In genomic region chr11:49076001-49076757, GRCm38 (mm10) we compare ENCODE assay signal across 8 mouse cellular contexts. TPM values are rescaled to one million over a fixed set of nuclear protein-coding genes. Genes with fewer than 3 reads are reported as not detected.
DNase-seq lines count a peak whose midpoint lies in the region; ATAC-seq and TF ChIP-seq lines count a peak whose summit lies in the region.
"Not testable (repeated sequence)": the region's sequence is repeated elsewhere in the genome, so short reads cannot be mapped to it uniquely, and the experiment has no call there.

TSS of gene Ifi47 (plus strand) at chr11:49076587.

- 0 out of 2 replicates have a peak, but pooled peaks have one; percentile 58 for TF ChIP-seq EP300 in liver, postnatal 0 days (IDR thresholded peaks at IDR 0.05; ENCODE audit: low read depth)
- TF ChIP-seq EP300 in stomach, postnatal 0 days (optimal IDR thresholded peaks at IDR 0.05): not testable (repeated sequence)

- peak; percentile 79 for DNase-seq in Muller cell, postnatal 12 days (ENCODE audit: inconsistent ontology term)
- peak; percentile 30 for DNase-seq in embryonic facial prominence, embryonic 14.5 days (ENCODE audit: low spot score)
- peak; percentile 42 to 73 for DNase-seq in kidney, postnatal 36 days
- not testable (repeated sequence) for DNase-seq in liver, postnatal 0 days; stomach, postnatal 0 days (ENCODE audit: low spot score)

- not testable (repeated sequence) for H3K36me3 ChIP-seq in embryonic facial prominence, embryonic 14.5 days (ENCODE audit: control insufficient read depth, insufficient read depth, low read length); heart, embryonic 14.5 days (ENCODE audit: control insufficient read depth, insufficient read depth, low read length); intestine, postnatal 0 days (ENCODE audit: control insufficient read depth, insufficient read depth); liver, postnatal 0 days (replicated peaks; ENCODE audit: insufficient read depth, low read length); megakaryocyte, embryonic 14.5 days (replicated peaks; ENCODE audit: low read length); stomach, postnatal 0 days (ENCODE audit: control insufficient read depth, insufficient read depth, low read length)

- not testable (repeated sequence) for H3K4me2 ChIP-seq in embryonic facial prominence, embryonic 14.5 days (ENCODE audit: low read depth, low read length); heart, embryonic 14.5 days (ENCODE audit: low read length); intestine, postnatal 0 days (replicated peaks; ENCODE audit: low read depth); stomach, postnatal 0 days (replicated peaks; ENCODE audit: low read depth)
- peak within 1 kb of the TSS; percentile 32; the same call in 1 of the 2 replicates for H3K4me2 ChIP-seq in liver, postnatal 0 days (ENCODE audit: low read depth, low read length)

- not testable (repeated sequence) for H3K4me1 ChIP-seq in embryonic facial prominence, embryonic 14.5 days (ENCODE audit: control insufficient read depth, insufficient read depth, low read length); heart, embryonic 14.5 days (ENCODE audit: control insufficient read depth in 2 of 2, insufficient read depth in 2 of 2, low read length in 2 of 2); intestine, postnatal 0 days (replicated peaks; ENCODE audit: control insufficient read depth, insufficient read depth, low read length); stomach, postnatal 0 days (replicated peaks; ENCODE audit: control insufficient read depth, insufficient read depth)
- peaks cover 25% of the 10 kb centered on the region for H3K4me1 ChIP-seq in liver, postnatal 0 days (ENCODE audit: insufficient read depth)
- peaks cover 57% of the 10 kb centered on the region for H3K4me1 ChIP-seq in megakaryocyte, embryonic 14.5 days

- peak within 1 kb of the TSS; percentile 3; the same call in 1 of the 2 replicates for H3K27ac ChIP-seq in embryonic facial prominence, embryonic 14.5 days (replicated peaks; ENCODE audit: low read depth, low read length)
- H3K27ac ChIP-seq in heart, embryonic 14.5 days (replicated peaks in 1 of 2; ENCODE audit: control insufficient read depth in 1 of 2, insufficient read depth in 1 of 2, low read depth in 2 of 2, low read length in 2 of 2): peak within 1 kb of the TSS; percentile 47 to 70; a peak in 3 of 4 replicates
- H3K27ac ChIP-seq in intestine, postnatal 0 days (ENCODE audit: low read depth, low read length); stomach, postnatal 0 days (replicated peaks): not testable (repeated sequence)
- H3K27ac ChIP-seq in liver, postnatal 0 days (ENCODE audit: low read depth): peak within 1 kb of the TSS; percentile 70

- H3K27me3 ChIP-seq in embryonic facial prominence, embryonic 14.5 days (replicated peaks; ENCODE audit: control insufficient read depth, insufficient read depth, low read length); heart, embryonic 14.5 days (ENCODE audit: control insufficient read depth, insufficient read depth, low read length); intestine, postnatal 0 days (replicated peaks; ENCODE audit: control insufficient read depth, insufficient read depth, low read length); liver, postnatal 0 days (ENCODE audit: insufficient read depth, low read length); megakaryocyte, embryonic 14.5 days (replicated peaks); stomach, postnatal 0 days (ENCODE audit: control insufficient read depth, insufficient read depth, low read length): not testable (repeated sequence)

- WGBS in embryonic facial prominence, embryonic 14.5 days: 58% methylated on average over 6 of the region's 6 CpGs
- 56% methylated on average over 6 of the region's 6 CpGs for WGBS in heart, embryonic 14.5 days
- WGBS in intestine, postnatal 0 days: 54% methylated on average over 6 of the region's 6 CpGs
- 30% methylated on average over 6 of the region's 6 CpGs for WGBS in liver, postnatal 0 days (ENCODE audit: insufficient replicate concordance)
- WGBS in stomach, postnatal 0 days: 59% methylated on average over 6 of the region's 6 CpGs

- H3K9me3 ChIP-seq in embryonic facial prominence, embryonic 14.5 days (ENCODE audit: control insufficient read depth, low read length); heart, embryonic 14.5 days (ENCODE audit: control insufficient read depth, low read length); intestine, postnatal 0 days (ENCODE audit: control insufficient read depth); liver, postnatal 0 days (ENCODE audit: low read length); megakaryocyte, embryonic 14.5 days; stomach, postnatal 0 days (ENCODE audit: control insufficient read depth, low read length): not testable (repeated sequence)

- not testable (repeated sequence) for ATAC-seq in embryonic facial prominence, embryonic 14.5 days (ENCODE audit: low read depth); heart, embryonic 14.5 days (ENCODE audit: insufficient number of reproducible peaks, insufficient read depth, low FRiP score, low read depth); intestine, postnatal 0 days; stomach, postnatal 0 days (ENCODE audit: low FRiP score, low TSS enrichment)
- ATAC-seq in liver, postnatal 0 days: peak; percentile 67

- not testable (repeated sequence) for H3K9ac ChIP-seq in embryonic facial prominence, embryonic 14.5 days (ENCODE audit: low read depth, low read length); heart, embryonic 14.5 days (ENCODE audit: low read length); intestine, postnatal 0 days (ENCODE audit: low read depth, low read length); liver, postnatal 0 days (replicated peaks); stomach, postnatal 0 days (ENCODE audit: low read length)

- not testable (repeated sequence) for H3K4me3 ChIP-seq in embryonic facial prominence, embryonic 14.5 days (ENCODE audit: low read depth, low read length); heart, embryonic 14.5 days (ENCODE audit: control insufficient read depth in 1 of 2, insufficient read depth in 1 of 2, low read depth in 1 of 2, low read length in 2 of 2); intestine, postnatal 0 days (ENCODE audit: low read depth, low read length); liver, postnatal 0 days (ENCODE audit: low read depth, low read length); stomach, postnatal 0 days (ENCODE audit: low read depth, low read length)
- H3K4me3 ChIP-seq in megakaryocyte, embryonic 14.5 days (replicated peaks): peak within 1 kb of the TSS; percentile 91

- TF ChIP-seq CTCF in intestine, postnatal 0 days (IDR thresholded peaks at IDR 0.05; ENCODE audit: low read depth): peak; percentile 26
- peak; percentile 28 for TF ChIP-seq CTCF in liver, postnatal 0 days (IDR thresholded peaks at IDR 0.05; ENCODE audit: low read depth)
- TF ChIP-seq CTCF in stomach, postnatal 0 days (IDR thresholded peaks at IDR 0.05; ENCODE audit: low read depth): 0 out of 2 replicates have a peak, but pooled peaks have one; percentile 9

RNA-seq across cellular contexts. Expression of gene Ifi47, which starts in this region (rescaled TPM):
- polyA plus RNA-seq in embryonic facial prominence, embryonic 14.5 days (2014; fragmentation: Nextera tagmentation; extraction: Ambion mirVana): 1.8 and 2.4 TPM in 2 replicates
- polyA plus RNA-seq in heart, embryonic 14.5 days (2014; fragmentation: Nextera tagmentation; extraction: Ambion mirVana): 0.98 and 1.3 TPM in 2 replicates
- 29.2 and 29.5 TPM in 2 replicates for polyA plus RNA-seq in intestine, postnatal 0 days (2015; fragmentation: Nextera tagmentation; extraction: Ambion mirVana)
- polyA plus RNA-seq in liver, postnatal 0 days (2015; fragmentation: Nextera tagmentation; extraction: Ambion mirVana): 29.7 and 29.8 TPM in 2 replicates
- polyA plus RNA-seq in megakaryocyte, embryonic 14.5 days (2012; ENCODE audit: insufficient read depth, low replicate concordance): 6.0 and 6.4 TPM in 2 replicates
- 10.1 and 12.7 TPM in 2 replicates for polyA plus RNA-seq in stomach, postnatal 0 days (2015; fragmentation: Nextera tagmentation; extraction: Ambion mirVana)
